Mouse (Mus musculus) liver, adult 2 months (tissue): Measurements from ENCODE around the gene Ankrd24. TPM values are rescaled to one million over a fixed set of nuclear protein-coding genes. Genes with fewer than 3 reads are reported as not detected.
"Not testable (repeated sequence)": the region's sequence is repeated elsewhere in the genome, so short reads cannot be mapped to it uniquely, and the experiment has no call there.

ENCODE experiments used
- DNase-seq: peaks from one replicate; pipeline ENCODE4 v3.0.0-alpha.2; 2011; ENCODE audit warnings: low read depth, low spot score; ENCODE audit errors: extremely low read depth
- H3K27ac ChIP-seq: fragments of 200-500 bp; replicated peaks from 2 replicates; pipeline ENCODE4 v1.5.1; 2012; ENCODE audit warnings: low read depth, mild to moderate bottlenecking, control low read depth, inconsistent platforms, low read length; ENCODE audit not compliant: insufficient read depth
- H3K27me3 ChIP-seq: fragments of 200-500 bp; 2 replicates; pipeline ENCODE4 v1.6.1; 2012; ENCODE audit warnings: mild to moderate bottlenecking, moderate library complexity, low read length, inconsistent platforms; ENCODE audit not compliant: control insufficient read depth, insufficient read depth
- H3K36me3 ChIP-seq: fragments of 200-500 bp; 2 replicates; pipeline ENCODE4 v1.6.1; 2012; ENCODE audit warnings: low read length, inconsistent platforms; ENCODE audit not compliant: control insufficient read depth, insufficient read depth
- H3K4me1 ChIP-seq: fragments of 200-500 bp; 2 replicates; pipeline ENCODE4 v1.6.1; 2011; ENCODE audit warnings: low read length; ENCODE audit not compliant: control insufficient read depth, insufficient read depth
- H3K4me3 ChIP-seq: fragments of 200-500 bp; 2 replicates; pipeline ENCODE4 v1.5.1; 2011; ENCODE audit warnings: low read depth, mild to moderate bottlenecking, control low read depth, low read length, moderate library complexity; ENCODE audit not compliant: insufficient read depth
- H3K79me2 ChIP-seq: fragments of 200-500 bp; 2 replicates; pipeline ENCODE4 v1.6.1; 2012; ENCODE audit warnings: inconsistent platforms, mild to moderate bottlenecking, low read length, moderate library complexity; ENCODE audit not compliant: control insufficient read depth, insufficient read depth
- H3K9ac ChIP-seq: fragments of 200-500 bp; 2 replicates; pipeline ENCODE4 v1.6.1; 2012; ENCODE audit warnings: low read depth, mild to moderate bottlenecking, control low read depth, inconsistent platforms, low read length
- CTCF ChIP-seq: fragments of 200-500 bp; IDR thresholded peaks from 2 replicates; pipeline ENCODE4 v1.5.1; 2011; ENCODE audit warnings: low read depth, low read length, control low read depth
- POLR2A ChIP-seq: fragments of 200-500 bp; IDR thresholded peaks from 2 replicates; pipeline ENCODE4 v1.6.1; 2011; ENCODE audit warnings: low read length, control low read depth; ENCODE audit not compliant: insufficient read depth; ENCODE audit errors: extremely low read depth
- WGBS: fragments of 180-500 bp; shearing (Covaris S2); methylation state at CpG from one replicate; pipeline ENCODE4 v1.1.7; 2018; 5-methylcytosine and 5-hydroxymethylcytosine counted together
- polyA plus RNA-seq: library from polyadenylated mRNA; depleted of rRNA; stranded (reverse); fragments of >200 nt; gene quantifications from 2 replicates; pipeline ENCODE4 v1.2.3, GENCODE M21; 2012; rRNA removed
- total RNA-seq: library from RNA; depleted of rRNA; stranded (reverse); fragments of >200 nt; gene quantifications from 2 replicates; pipeline ENCODE4 v1.2.3, GENCODE M21; 2014; rRNA removed

The Ankrd24 gene
- total and polyA plus RNA-seq, 2 experiments: 6.6 to 19.5 TPM

- 1% methylated on average over 35 of the region's 52 CpGs for WGBS
- peak within 1 kb of the TSS; percentile 11; the same call in 1 of the 2 replicates for H3K27ac ChIP-seq
Observed at GRCm38 (mm10) chr10:81648803-81649775, 20.7 kb downstream of the Ankrd24 start, which contains the start of gene Gm10778. Gene Gm10778 (plus strand): TSS chr10:81649059.

GRCm38 (mm10) chr10:81655178-81655577 lies 26.8 kb downstream of the Ankrd24 start:
- H3K9ac ChIP-seq: no peak overlapping the region
- H3K27ac ChIP-seq: no peak overlapping the region
- H3K36me3 ChIP-seq: peaks cover 17% of the 10 kb centered on the region
- WGBS: 98% methylated on average over 10 of the region's 10 CpGs
- TF ChIP-seq POLR2A (no peak), CTCF (no peak)
- H3K79me2 ChIP-seq: peaks cover 14% of the 10 kb centered on the region; the same call in 1 of the 2 replicates
- H3K4me3 ChIP-seq: no peak overlapping the region
- H3K27me3 ChIP-seq: peaks cover 4% of the 10 kb centered on the region; the same call in 1 of the 2 replicates
- DNase-seq: no peak
- no peaks in the 10 kb centered on the region for H3K4me1 ChIP-seq

More at GRCm38 (mm10) chr10:81648803-81649775, 20.7 kb downstream of the Ankrd24 start, which contains the start of gene Gm10778:
- H3K36me3 ChIP-seq, H3K27me3 ChIP-seq, H3K4me1 ChIP-seq: not testable (repeated sequence)
- DNase-seq: peak; percentile 80
- Histone ChIP-seq H3K79me2 (peaks cover 10% of the 10 kb centered on the region; the same call in 1 of the 2 replicates), H3K4me3 (peak within 1 kb of the TSS; percentile 60), H3K9ac (peak within 1 kb of the TSS; percentile 64)
- 0 out of 2 replicates have a peak, but pooled peaks have one; percentile 30 for TF ChIP-seq POLR2A

GRCm38 (mm10) chr10:81656174-81656573 lies 27.8 kb downstream of the Ankrd24 start:
- Histone ChIP-seq H3K36me3 (peaks cover 19% of the 10 kb centered on the region), H3K4me3 (no peak overlapping the region), H3K27me3 (peaks cover 4% of the 10 kb centered on the region; the same call in 1 of the 2 replicates), H3K9ac (no peak overlapping the region), H3K4me1 (no peaks in the 10 kb centered on the region), H3K79me2 (peaks cover 11% of the 10 kb centered on the region; the same call in 1 of the 2 replicates), H3K27ac (no peak overlapping the region)
- no peak for TF ChIP-seq POLR2A
- TF ChIP-seq CTCF: no peak
- no peak for DNase-seq
- WGBS: 97% methylated on average over 2 of the region's 2 CpGs

DNA sequence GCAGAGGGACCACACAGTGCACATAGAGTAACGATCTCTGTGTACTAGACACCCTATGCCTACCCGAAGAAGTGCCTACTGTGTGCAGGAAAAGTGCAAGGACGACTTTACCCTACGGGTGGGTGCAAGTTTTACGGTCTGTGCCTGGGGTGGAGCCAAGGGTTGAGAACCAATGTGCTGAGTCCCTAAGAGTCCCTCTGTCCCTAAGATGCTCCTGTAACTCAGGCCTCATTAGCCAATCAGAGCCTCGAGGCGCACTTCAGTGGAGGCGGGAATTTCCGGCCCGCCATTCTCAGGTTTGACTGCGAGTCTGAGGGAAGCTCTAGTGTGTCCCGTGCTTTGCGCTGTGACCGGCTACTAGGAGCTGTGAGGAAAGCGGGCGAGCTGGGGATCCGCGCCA lies 58.8 kb downstream of the Ankrd24 start:
- no CpG with 5 or more reads among the region's 18 CpGs for WGBS
- H3K36me3 ChIP-seq, H3K9ac ChIP-seq, H3K79me2 ChIP-seq, H3K27ac ChIP-seq, DNase-seq, H3K4me1 ChIP-seq, H3K27me3 ChIP-seq, H3K4me3 ChIP-seq: not testable (repeated sequence)

Other genes starting within 250 kb of the Ankrd24 start
- 39.7 and 53.8 TPM in 2 replicates for gene Dohh, start 244.1 kb upstream of the Ankrd24 start, total RNA-seq
- 42.6 and 49.7 TPM in 2 replicates for gene Dohh, start 244.1 kb upstream of the Ankrd24 start, polyA plus RNA-seq
- gene Gm48551, start 244.1 kb upstream of the Ankrd24 start, total RNA-seq: 2.4 TPM in 1 of 2 replicates, not detected in the other
- 0.32 and 0.44 TPM in 2 replicates for gene Gm48551, start 244.1 kb upstream of the Ankrd24 start, polyA plus RNA-seq
- gene Gm48552, start 239.5 kb upstream of the Ankrd24 start, total RNA-seq: 0.40 TPM in 1 of 2 replicates, not detected in the other
- 0.26 and 1.4 TPM in 2 replicates for gene Gm48552, start 239.5 kb upstream of the Ankrd24 start, polyA plus RNA-seq
- gene Smim24, start 235.5 kb upstream of the Ankrd24 start, total RNA-seq: 1.3 and 1.5 TPM in 2 replicates
- gene Smim24, start 235.5 kb upstream of the Ankrd24 start, polyA plus RNA-seq: 2.3 and 4.1 TPM in 2 replicates
- gene Nfic, start 172.9 kb upstream of the Ankrd24 start, total RNA-seq: 7.4 and 16.4 TPM in 2 replicates
- 32.8 and 56.4 TPM in 2 replicates for gene Nfic, start 172.9 kb upstream of the Ankrd24 start, polyA plus RNA-seq
- gene Celf5, start 145.8 kb upstream of the Ankrd24 start, total RNA-seq: not detected in 2 replicates
- not detected in 2 replicates for gene Celf5, start 145.8 kb upstream of the Ankrd24 start, polyA plus RNA-seq
- gene Ncln, start 132.1 kb upstream of the Ankrd24 start, total RNA-seq: 31.6 and 48.6 TPM in 2 replicates
- 138 and 159 TPM in 2 replicates for gene Ncln, start 132.1 kb upstream of the Ankrd24 start, polyA plus RNA-seq
- 0.28 and 0.40 TPM in 2 replicates for gene S1pr4, start 128.4 kb upstream of the Ankrd24 start, total RNA-seq
- gene S1pr4, start 128.4 kb upstream of the Ankrd24 start, polyA plus RNA-seq: 1.2 and 1.5 TPM in 2 replicates
- gene Gna15, start 104.3 kb upstream of the Ankrd24 start, total RNA-seq: 0.94 and 1.1 TPM in 2 replicates
- gene Gna15, start 104.3 kb upstream of the Ankrd24 start, polyA plus RNA-seq: 0.31 and 0.64 TPM in 2 replicates
- gene Gna11, start 83.3 kb upstream of the Ankrd24 start, total RNA-seq: 20.7 and 27.3 TPM in 2 replicates
- gene Gna11, start 83.3 kb upstream of the Ankrd24 start, polyA plus RNA-seq: 61.6 and 64.2 TPM in 2 replicates
- 200 and 263 TPM in 2 replicates for gene Aes, start 69.1 kb upstream of the Ankrd24 start, total RNA-seq
- 1,785 and 2,016 TPM in 2 replicates for gene Aes, start 69.1 kb upstream of the Ankrd24 start, polyA plus RNA-seq
- 3.0 and 7.2 TPM in 2 replicates for gene Tle2, start 54.0 kb upstream of the Ankrd24 start, total RNA-seq
- 35.4 and 56.0 TPM in 2 replicates for gene Tle2, start 54.0 kb upstream of the Ankrd24 start, polyA plus RNA-seq
- gene Tle6, start 27.5 kb upstream of the Ankrd24 start, total RNA-seq: 0.94 and 1.6 TPM in 2 replicates
- gene Tle6, start 27.5 kb upstream of the Ankrd24 start, polyA plus RNA-seq: 3.5 and 4.2 TPM in 2 replicates
- gene BC025920, start 22.3 kb upstream of the Ankrd24 start, total RNA-seq: 0.55 and 0.67 TPM in 2 replicates
- 0.29 and 0.56 TPM in 2 replicates for gene BC025920, start 22.3 kb upstream of the Ankrd24 start, polyA plus RNA-seq
- 1.5 and 1.6 TPM in 2 replicates for gene Sirt6, start 743 bp upstream of the Ankrd24 start, total RNA-seq
- gene Sirt6, start 743 bp upstream of the Ankrd24 start, polyA plus RNA-seq: 5.4 and 9.2 TPM in 2 replicates
- 1.8 and 2.5 TPM in 2 replicates for gene Gm10778, start 20.5 kb downstream of the Ankrd24 start, total RNA-seq
- gene Gm10778, start 20.5 kb downstream of the Ankrd24 start, polyA plus RNA-seq: 0.16 and 0.18 TPM in 2 replicates
- gene Zfp433, start 76.3 kb downstream of the Ankrd24 start, total RNA-seq: 4.8 and 6.5 TPM in 2 replicates
- gene Zfp433, start 76.3 kb downstream of the Ankrd24 start, polyA plus RNA-seq: 0.19 and 0.45 TPM in 2 replicates
- 1.0 and 1.5 TPM in 2 replicates for gene Gm3055, start 142.6 kb downstream of the Ankrd24 start, total RNA-seq
- 0.40 TPM in 1 of 2 replicates, not detected in the other for gene Gm3055, start 142.6 kb downstream of the Ankrd24 start, polyA plus RNA-seq
- not detected in 2 replicates for gene Gm4767, start 183.6 kb downstream of the Ankrd24 start, total RNA-seq
- gene Gm4767, start 183.6 kb downstream of the Ankrd24 start, polyA plus RNA-seq: not detected in 2 replicates
- gene Gm32687, start 235.4 kb downstream of the Ankrd24 start, total RNA-seq: 2.1 and 3.5 TPM in 2 replicates
- gene Gm32687, start 235.4 kb downstream of the Ankrd24 start, polyA plus RNA-seq: 0.15 and 0.36 TPM in 2 replicates